Mouse (Mus musculus): ENCODE results near the gene Comp. TPM values are rescaled to one million over a fixed set of nuclear protein-coding genes. Genes with fewer than 3 reads are reported as not detected.

The Comp gene
- under 1 TPM in 1 of 2 experiments, not detected in 1; 0.95 TPM for polyA plus RNA-seq (2017; shearing (Covaris generic))

- ATAC-seq = no peak
Observed at GRCm38 (mm10) chr8:70373397-70374317, at the start of gene Comp. Comp (plus strand) TSS chr8:70373558.

DNA sequence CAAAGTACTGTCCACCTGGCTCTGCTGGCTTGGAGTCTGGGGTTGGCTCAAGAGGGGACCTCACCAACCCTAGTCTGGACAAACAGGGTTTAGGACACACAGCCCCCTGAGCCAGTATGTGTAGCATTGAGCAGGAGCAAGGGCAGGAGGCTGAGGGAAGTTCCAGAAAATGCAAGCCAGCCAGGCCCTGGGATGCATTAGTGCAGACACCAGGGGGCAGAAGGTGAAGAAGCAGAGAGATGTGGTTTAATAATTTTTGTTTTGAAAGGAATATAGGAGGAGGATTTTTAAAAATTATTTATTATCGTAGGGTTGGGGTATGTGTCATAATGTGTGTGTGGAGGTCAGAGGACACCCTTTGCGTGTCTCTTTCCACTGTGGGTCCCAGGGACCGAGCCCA is 49.6 kb upstream of the Comp start:
- ATAC-seq = no peak

GRCm38 (mm10) chr8:70327512-70327911 is 45.8 kb upstream of the Comp start:
- no peak for ATAC-seq

- no peak for ATAC-seq
Observed at GRCm38 (mm10) chr8:70329124-70329834, 44.1 kb upstream of the Comp start, which contains the start of gene Gdf1. Gdf1 (plus strand) TSS chr8:70329817.

DNA sequence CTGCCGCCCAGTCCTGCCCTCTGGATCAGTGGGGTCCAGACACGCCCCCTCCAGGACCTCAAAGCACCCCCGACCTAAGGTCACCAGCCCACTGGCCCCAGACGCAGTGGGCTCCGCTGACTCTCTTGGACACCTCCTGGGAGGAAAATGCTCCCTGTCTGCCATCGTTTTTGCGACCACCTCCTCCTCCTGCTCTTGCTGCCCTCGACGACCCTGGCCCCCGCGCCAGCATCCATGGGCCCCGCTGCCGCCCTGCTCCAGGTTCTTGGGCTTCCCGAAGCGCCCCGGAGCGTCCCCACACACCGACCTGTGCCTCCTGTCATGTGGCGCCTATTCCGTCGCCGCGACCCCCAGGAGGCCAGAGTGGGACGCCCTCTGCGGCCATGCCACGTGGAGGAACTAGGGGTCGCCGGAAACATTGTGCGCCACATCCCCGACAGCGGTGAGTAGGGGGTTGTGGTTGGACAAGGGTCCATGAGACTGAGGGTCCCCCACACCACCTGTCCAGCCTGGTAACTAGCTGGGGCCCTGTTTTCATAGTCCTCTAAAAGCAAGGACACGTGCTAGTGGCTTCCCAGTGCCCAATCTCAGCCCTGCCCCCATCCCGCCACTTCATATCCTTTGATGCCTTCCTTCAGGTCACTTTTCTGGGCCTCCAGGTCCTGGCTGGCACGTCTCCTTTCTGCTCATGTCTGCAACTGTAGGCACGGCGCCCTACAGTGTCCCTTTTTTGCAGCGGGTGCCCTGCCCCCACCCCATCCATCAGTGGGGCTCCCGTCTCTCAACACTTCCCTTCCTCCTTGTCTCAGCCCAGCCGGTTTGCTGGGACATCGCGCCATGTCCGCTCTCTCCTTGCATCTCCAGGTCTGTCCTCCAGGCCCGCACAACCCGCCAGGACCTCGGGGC is 43.3 kb upstream of the Comp start:
- no peak for ATAC-seq

DNA sequence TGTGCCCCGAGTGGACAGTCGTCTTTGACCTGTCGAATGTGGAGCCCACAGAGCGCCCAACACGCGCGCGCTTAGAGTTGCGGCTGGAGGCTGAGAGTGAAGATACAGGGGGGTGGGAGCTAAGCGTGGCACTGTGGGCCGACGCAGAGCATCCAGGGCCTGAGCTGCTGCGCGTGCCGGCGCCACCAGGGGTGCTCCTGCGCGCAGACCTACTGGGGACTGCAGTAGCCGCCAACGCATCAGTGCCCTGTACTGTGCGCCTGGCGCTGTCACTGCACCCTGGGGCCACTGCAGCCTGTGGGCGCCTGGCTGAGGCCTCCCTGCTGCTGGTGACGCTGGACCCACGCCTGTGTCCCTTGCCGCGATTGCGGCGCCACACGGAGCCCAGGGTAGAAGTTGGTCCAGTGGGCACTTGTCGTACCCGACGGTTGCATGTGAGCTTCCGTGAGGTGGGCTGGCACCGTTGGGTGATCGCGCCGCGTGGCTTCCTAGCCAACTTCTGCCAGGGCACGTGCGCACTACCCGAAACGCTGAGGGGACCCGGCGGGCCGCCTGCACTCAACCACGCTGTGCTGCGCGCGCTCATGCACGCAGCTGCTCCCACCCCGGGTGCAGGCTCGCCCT is 42.5 kb upstream of the Comp start:
- ATAC-seq = no peak

DNA sequence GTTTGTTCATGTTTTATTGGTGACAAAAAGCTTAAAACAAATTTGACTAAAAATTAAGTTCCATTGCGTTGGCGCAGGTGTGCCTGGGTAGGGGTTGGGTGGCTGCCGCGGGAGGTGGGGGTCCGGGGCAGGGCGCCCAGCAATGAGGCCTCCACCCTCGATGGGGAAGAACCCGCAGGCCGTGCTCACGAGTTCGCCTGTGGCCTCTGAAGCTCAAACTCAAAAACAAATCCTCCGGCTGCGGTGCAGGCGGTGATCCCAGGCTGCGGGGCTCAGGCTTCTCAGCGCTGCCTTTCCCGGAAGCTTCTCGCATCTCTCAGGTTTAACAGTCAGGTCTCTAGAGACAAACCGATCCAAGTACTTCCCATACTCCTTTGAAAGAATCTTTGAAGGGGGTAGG is 41.8 kb upstream of the Comp start:
- ATAC-seq = no peak

GRCm38 (mm10) chr8:70332070-70332877 is 41.1 kb upstream of the Comp start:
- no peak for ATAC-seq

DNA sequence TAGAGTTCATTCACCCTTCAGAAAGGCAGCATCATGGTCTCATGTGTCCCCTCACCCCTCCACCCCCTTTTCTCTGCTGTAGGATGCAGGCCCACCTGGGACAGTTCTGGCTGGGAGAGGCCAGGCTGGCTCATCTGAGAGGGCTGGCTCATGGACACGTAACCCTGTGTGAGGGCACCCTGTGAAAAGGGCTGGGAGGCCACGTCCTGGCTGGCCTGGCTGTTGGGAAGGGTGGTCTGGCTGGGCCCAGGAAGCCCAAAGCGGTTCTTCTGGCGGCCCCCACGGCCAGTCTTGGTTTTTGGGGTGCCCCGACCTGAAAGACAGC is 40.5 kb upstream of the Comp start:
- ATAC-seq = no peak

DNA sequence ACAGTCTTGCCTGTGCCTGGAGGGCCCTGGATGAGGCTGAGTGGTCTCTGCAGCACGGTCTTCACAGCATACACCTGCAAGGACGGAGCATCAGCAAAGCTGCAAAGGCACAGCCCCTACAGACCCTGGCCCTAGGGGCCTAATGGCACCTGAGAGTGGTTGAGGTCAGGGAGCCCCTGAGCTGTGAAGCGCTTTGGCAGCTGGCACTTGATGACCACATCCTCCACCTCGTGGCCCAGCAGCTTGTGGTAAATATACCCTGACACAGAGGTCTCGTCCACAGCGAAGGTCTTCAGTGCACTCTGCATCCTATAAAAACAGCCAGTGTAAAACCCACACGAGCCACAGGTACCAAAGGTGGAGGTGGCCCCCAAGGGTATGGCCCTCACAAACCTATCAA is 34.4 kb upstream of the Comp start:
- no peak for ATAC-seq

DNA sequence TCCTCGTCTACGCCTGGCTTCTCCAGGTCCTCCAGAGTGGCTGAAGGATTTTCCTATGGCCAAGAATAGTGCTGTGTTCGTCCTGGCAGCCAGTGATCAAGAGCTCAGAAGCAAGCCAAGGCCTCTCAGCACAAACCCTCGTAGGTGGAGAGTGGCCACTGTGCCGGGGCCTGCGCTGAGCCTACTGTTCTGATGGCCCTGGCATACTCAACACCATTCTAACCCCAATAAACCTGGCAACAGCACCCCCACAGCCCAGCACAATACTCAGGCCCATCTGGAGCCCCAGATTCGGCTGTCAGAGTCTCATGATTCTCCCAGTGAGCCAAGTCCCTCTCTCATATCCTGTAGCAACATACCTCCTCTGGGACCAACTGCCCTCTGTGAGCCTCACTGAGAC is 32.7 kb upstream of the Comp start:
- ATAC-seq = no peak

- ATAC-seq = no peak
Observed at GRCm38 (mm10) chr8:70342007-70342406, 31.4 kb upstream of the Comp start.

DNA sequence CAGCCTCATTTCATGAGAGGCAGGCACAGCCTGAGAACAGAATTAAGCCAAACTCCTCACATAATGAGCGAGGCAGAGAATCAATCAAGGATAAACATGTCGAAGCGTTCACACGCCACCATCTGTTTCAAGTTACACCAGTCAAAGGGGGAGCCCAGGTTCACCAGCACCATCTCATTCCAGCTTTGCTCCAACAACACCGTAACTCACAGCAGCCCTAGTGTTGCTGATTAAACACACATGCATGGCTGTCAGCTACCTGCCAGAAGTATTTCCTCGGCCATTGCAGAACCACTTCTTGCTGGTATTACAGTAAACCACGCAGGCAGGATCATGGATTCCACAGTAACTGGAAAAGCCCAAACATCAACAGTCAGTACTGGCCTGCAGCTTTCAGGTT is 30.3 kb upstream of the Comp start:
- ATAC-seq = no peak

GRCm38 (mm10) chr8:70343696-70344095 is 29.7 kb upstream of the Comp start:
- peak; percentile 36 for ATAC-seq

DNA sequence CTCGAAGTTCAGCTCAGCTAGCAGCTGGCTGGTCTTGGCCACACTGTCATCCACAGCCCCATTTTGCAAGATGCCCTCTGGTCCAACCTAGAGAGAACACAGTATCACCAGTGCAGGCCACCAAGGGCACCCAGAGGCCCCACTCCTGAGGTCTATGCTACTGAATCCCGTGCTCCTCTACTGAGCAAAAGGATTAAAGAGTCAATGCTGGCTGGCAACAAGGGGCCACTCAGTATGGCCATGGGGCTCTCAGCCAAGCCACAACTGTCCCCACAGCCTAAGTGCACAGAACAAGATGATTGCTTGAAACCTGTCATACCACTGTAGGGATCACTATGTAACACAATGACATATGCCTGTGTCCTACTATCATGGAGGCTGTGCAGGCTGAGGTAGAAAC is 29.1 kb upstream of the Comp start:
- ATAC-seq = no peak

- no peak for ATAC-seq
Observed at GRCm38 (mm10) chr8:70347443-70347842, 25.9 kb upstream of the Comp start.

DNA sequence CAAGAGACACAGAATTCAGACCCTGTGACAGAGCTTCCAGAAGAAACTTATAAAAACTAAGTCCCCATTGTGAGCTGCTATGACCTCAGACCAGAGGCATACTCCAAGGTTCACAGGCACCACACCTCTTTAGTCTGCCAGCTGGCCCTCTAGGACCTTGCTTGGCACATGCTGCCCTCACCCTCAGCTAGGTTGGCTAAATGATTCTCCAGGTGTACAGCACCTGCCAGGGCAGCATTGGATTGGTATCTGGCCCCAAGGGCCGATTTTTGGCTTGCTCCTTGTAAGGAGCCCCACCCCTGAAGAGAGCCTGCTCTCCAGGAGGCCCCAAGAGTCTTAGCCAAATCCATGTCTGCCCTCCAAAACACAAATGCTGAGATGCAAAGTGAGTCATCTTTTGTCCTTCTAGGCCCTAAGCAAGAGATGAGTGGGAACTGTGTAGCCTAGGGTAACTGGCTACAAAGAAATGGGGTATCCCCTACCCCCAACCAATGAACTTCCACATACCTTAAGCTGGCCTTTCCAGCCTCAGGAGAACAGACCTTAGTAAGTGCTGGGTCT is 25.4 kb upstream of the Comp start:
- no peak for ATAC-seq

DNA sequence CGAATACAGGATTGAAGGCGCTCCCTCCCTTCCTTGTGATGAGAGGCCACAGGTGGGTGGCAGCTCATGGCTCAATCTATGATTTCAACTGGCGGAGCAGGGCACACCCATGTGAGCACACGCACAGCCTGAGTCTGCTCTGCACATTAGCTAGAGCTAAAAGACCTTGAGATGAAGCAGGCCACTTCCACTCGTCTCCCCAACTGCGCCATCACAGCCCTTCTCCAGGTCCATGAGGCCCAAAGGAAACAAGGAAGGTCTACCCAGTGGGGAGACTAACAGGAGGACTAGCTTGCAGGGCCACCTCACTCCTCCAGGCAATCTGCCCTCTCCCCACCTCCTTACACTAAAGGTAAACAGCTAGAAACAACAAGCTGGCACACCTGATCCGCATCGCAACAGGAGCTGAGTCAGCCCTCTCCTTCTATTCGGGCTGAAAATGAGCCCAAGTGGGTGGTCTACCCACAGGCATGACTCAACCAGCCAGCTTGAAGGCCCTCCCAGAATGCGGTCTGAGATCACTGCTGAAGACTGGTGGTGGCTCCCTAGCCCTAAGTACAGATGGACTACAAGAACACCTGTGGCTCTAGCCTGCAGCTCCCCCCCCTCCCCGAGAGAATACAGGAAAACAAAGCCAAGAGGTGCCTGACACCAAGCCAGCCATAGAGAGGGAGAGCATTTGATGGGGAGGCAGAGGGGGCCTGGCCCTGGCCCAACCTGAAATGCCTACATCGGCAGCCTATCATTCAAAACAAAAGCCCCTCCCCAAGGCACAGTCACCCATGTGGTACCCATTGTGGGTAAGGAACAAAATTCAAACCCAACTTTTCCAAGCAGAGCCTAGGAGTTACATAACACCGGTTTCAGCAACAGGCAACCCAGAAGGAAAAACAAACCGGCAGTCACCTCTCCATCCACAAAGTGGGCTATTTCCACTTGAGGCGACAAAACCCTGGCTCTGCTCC is 22.0 kb upstream of the Comp start:
- ATAC-seq = no peak

DNA sequence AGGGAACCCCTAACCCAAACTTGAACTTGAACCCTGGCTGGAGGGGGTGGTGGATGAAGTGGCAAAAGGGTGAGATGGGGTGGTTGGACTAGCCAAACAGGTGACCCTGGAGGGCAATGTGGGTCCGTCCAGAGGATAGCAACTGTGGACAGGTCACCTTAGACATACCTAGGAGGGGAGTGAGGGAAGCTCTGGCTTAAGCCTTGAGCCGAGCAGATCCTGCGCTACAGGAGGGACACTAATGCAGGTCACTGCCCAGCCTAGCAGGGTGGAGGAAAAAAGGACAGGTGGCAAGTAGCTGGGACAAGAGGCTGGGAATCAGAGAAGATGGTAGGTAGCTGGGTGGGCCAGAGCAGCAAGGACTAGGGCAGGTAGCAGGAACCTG is 21.4 kb upstream of the Comp start:
- no peak for ATAC-seq

DNA sequence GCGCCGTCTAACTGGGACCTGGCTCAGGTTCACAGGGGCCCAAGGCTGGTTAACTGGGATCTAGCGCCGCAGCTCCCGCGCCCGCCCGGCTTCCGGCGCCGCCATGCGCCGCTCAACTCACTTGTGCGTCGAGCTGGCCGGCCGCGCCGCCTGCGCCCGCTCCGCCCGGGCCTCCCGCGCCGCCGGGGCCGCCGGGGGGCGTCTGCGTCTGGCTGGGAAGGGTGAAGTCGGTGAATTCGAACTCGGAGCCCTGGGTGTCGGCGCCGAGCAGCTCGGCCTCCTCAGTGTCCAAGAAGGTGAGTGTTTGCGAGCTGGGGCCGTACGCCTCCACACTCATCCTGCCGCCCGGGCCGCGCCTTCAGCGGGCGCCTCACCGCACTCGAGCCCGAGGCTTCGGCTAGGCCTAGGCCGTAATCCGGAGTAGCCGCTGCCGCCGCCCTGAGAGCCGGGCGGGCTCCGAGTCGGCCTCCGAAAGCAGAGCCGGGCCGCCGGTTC is 20.7 kb upstream of the Comp start:
- ATAC-seq = peak; percentile 37

Measured in activated CD4-positive, CD25-positive, alpha-beta regulatory T cell, adult 4 months (primary cell).